Mouse (Mus musculus): ENCODE results near the gene Rap1gap.

Rap1gap gene

DNA sequence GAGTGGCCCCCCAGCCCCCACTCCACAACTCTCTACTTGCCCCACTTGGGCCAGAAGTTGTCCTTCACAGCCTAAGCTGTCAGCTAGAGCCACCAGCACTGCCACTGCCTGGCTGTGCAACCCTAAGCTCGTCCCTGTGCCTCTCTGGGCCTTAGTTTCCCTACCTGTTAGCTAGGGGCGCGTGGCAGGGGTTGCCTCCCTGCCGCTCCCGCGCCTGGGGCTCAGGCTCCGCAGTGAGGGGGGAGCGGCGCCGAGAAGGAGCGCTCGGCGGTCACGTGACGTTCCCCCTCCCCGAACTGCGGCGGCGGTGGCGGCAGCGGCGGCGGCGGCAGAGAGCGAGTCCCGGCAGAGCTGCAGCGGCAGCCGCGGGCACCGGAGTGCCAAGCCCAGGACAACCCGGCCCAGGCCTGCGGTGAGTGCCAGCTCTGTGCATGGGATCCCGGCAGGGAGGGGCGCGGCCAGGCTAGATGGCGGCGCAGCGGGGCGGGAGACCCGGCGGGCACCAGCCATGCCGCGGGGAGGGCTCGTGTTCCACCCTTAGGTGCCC, at the start of gene Rap1gap:
Gene Rap1gap, plus strand, starts transcription at position 294 of the 547 bp plus-strand sequence.
- ATAC-seq (ENCODE audit: insufficient number of reproducible peaks, low FRiP score, low TSS enrichment): 0 out of 2 replicates have a peak, but pooled peaks have one; percentile 8

DNA sequence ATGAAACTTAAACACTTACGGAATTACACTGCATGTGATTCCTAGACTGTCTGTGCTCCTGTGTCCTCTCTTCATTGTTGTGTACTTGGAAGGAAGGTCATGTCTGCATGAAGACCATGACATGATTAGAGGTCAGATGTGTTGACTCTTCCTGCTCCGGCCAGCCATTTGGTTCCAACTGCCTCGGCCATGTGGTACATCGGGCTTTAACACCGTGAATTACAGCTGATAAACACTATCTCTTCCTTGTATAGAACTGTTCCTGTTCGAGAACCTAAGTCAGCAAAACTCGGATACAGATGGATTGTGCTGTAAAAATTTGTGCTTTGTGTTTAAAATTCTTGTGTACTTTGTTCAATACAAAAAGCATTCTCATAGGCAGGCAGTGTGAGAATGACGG, 41.7 kb upstream of the Rap1gap start:
- ATAC-seq (ENCODE audit: insufficient number of reproducible peaks, low FRiP score, low TSS enrichment): no peak

DNA sequence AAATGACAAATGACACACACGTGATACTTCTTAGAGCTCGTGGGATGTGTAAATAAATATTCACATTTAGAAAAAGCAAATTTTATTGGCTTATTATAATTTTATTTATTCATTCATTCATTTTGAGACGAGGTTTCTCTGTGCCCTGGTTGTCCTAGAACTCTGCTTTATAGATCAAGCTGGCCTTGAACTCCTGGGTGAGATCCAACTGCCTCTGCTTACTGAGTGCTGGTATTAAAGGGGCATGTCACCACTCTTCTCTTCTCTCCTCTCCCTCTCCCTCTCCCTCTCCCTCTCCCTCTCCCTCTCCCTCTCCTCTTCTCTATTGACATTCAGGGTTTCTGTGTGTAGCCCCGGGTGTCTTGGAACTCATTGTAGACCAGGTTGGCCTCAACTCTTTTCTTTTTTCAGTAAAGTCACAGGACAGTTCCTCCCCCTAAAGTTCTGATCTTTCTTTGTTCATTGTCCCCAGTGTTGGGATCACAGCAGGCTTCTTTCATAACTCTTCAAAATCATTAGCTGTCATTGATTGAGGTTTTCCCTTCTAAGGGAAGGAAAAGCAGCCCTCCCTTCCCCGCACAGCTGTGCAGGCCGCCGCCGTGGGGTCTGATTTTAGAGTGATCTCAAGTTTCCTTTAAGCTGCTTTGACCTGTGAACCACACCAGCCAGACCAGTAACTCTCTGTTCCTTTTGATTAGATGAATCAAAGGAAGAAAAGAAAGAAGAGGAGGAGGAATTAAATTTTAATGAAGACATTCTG, 36.9 kb upstream of the Rap1gap start:
- no peak for ATAC-seq (ENCODE audit: insufficient number of reproducible peaks, low FRiP score, low TSS enrichment)

DNA sequence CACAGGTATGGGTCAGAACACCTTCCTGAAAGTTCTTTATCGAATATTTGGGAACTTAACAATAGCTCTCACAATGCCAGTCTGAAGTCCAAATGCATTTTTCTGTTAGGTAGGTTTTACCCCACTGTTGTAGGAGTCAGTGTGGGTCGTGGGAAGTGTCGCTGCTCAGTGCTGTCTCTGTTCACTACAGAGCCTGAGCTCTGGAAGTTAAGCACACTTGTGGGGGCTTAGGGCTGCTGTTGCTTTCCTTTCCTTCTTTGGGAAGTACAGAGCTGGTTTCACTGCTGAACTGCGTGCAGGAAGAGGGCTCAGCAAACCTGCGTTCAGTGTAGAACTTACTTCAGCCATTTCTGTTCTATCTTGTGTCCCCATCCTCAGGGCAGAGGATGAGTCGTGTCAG, 36.1 kb upstream of the Rap1gap start:
- no peak for ATAC-seq (ENCODE audit: insufficient number of reproducible peaks, low FRiP score, low TSS enrichment)

DNA sequence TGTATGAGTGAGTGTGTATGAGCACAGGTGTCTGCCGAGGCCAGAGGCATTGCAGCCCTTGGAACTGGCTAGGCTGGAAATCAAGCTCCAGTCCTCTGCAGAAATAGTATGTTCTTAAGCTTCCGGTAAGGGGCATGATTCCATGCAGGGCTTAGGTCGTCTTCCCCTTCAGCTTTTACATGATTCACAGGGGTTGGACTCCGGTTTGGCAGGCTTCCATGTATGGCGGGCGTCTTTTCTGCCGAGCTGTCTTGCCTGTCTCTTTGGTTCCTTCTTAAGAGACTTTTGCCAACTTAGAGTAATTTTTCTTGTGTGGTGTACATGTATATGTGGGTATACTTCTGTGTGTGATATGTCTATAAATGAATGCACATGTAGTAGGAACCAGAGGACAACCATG, 35.2 kb upstream of the Rap1gap start:
- ATAC-seq (ENCODE audit: insufficient number of reproducible peaks, low FRiP score, low TSS enrichment): no peak

DNA sequence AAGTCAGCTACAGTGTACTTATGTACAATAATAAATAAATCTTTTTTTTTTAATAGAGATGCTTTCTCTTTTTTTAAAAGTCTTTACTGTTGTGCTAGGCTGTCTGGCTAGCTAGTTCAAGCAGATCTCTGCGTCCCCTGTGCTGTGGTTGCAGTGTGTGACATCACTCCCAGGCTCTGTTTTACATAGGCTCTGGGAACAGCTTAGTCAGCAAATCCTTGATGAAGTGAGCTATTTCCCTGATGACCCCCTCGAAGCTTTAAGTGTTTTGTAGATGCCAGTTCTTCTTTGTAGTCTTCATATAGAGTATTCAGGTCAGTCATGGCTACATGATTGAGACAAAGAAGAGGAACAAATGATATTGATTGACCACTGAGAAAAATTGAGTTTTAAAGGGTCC, 34.4 kb upstream of the Rap1gap start:
- ATAC-seq (ENCODE audit: insufficient number of reproducible peaks, low FRiP score, low TSS enrichment): no peak

DNA sequence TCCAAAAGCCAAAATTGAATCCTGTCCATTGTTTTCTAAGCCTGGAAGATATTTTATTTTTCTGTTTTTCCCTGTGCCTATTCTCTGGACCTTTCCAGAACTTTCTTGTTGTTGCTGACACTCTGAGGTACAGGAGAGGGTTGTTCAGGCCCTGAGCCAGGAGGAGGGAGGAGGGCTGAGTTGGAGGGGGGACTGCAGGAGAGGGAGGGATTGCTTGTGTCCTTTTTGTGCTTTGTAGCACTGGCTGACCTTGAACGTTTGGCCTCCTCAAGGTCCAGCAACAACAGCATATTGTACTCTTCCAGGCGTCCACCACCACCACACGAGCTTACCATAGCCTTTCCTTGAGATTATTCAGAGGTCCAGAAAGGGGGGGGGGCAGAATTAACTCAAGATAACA, 32.9 kb upstream of the Rap1gap start:
- no peak for ATAC-seq (ENCODE audit: insufficient number of reproducible peaks, low FRiP score, low TSS enrichment)

DNA sequence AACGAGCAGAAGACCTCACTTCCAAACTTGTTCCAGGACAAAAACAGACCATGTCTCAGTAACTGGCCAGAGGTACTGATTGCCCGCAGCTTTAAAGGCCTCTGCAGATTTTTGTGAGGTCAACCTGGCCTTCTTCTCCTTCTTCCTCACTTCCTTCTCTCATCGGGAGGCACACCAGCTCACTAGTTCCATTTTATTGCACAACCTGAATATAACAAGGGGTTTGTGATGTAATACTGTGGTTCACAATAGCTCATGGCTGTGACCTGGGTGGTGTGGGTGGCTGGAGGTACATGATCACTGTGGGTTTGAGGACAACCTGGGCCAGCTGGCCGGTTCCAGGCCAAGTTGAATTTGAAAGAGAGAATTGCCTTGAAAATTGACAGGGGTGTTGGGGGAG, 31.1 kb upstream of the Rap1gap start:
- ATAC-seq (ENCODE audit: insufficient number of reproducible peaks, low FRiP score, low TSS enrichment): no peak

DNA sequence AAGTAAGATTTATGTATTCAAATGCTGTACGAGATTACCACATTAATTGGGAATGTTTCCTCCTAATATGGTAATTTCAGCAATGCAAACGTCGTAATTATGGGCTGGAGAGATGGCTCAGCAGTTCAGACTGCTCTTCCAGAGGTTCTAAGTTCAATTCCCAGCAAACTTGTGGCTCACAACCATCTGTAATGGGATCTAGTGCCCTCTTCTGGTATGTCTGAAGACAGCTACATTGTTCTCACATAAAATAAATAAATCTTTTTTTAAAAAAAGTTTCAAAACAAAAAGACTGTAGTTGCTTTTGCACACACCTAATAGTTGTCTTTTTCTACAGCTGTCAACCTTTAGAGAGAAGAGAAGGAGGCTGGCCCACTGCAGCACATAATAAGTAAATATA, 27.9 kb upstream of the Rap1gap start:
- ATAC-seq (ENCODE audit: insufficient number of reproducible peaks, low FRiP score, low TSS enrichment): no peak

DNA sequence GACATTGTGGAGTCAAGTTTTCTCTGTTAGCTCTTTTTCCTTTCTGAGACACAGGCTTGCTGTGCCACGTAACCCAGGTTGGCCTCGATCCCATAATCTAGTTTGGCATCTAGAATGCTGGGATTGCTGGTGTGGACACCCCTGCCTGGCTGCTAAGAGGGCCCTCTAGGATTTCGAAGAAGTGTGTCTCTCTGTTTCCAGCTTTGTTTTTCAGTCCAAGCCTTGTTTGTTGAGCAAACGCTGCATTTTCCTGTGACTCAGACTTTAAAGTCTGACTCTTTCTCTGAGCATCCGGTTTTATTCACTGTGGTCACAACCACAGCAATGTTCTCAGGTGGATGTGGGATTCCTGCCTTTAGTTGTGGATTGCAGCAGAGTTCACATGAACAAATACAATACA, 23.0 kb upstream of the Rap1gap start:
- ATAC-seq (ENCODE audit: insufficient number of reproducible peaks, low FRiP score, low TSS enrichment): no peak

DNA sequence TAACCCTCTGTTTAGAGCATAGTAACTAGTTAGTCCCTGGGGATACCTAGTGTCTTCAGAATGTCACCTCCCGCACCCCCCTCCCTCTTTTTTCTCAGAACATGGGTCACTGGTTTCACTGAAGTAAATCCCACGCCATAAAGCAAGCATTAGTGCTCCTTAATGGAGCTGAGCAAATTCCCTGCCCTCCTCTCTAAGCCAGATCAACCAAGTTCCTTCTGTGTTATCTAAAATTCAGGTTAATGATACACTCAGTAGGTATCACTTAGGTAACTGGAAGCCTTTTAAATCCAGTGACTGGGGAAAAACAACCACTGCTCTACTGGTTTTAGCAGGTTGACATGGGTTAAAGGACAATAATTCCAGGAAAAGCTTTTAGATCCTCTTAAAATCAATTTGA, 22.4 kb upstream of the Rap1gap start:
- ATAC-seq (ENCODE audit: insufficient number of reproducible peaks, low FRiP score, low TSS enrichment): no peak

DNA sequence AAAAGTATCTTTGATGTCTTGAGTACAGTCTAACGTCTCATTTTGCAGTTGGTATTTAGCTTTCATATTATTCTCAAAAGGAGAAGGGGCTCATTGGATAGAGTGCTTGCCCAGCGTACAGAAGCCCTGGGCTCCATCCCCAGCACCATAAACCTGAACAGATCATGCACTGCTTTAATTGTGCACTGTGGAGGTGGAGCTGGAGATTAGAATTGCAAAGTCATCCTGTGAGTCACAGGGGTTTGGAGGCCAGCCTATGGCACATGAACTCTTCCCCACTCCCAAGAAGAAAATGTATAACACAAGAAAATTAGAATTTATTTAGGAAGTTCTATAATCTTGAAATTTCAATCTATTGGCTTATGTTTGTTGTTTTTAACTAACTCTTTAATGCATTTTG, 21.1 kb upstream of the Rap1gap start:
- no peak for ATAC-seq (ENCODE audit: insufficient number of reproducible peaks, low FRiP score, low TSS enrichment)

DNA sequence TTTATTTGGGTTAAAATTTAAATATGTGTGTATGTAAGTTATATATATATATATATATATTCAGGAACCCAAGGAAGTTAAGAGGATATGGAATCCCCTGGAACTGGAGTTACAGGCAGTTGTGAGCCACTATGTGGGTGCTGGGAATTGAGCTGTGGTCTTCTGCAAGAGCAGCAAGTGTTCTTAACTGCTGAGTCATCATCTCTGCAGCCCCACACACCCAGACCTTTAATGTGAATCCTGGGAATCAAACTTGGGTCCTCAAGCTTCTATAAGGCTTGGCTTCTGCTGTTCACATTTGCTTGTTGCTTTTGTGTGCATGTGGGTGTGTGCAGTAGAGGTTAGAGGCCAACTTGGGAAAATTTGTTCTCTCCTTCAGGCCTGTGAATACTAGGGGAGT, 18.3 kb upstream of the Rap1gap start:
- no peak for ATAC-seq (ENCODE audit: insufficient number of reproducible peaks, low FRiP score, low TSS enrichment)

DNA sequence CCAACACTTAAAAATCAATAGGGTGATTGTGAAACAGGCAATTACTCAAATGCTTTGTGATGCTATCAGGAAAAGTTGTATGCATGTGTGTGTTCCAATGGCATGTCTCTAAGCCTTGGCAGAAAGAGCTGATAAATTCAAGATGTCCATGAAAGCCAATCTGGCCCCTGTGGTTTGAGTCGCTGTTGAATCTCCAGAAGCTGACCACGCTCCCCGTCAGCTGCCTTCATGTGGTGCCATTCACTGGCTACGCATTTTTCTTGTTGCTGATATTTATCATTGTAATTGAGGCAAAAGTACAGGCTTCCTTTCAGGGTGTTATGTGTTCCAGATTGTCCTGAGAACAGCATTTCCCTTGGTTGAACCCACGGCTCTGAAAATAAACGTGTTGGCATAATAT, 16.9 kb upstream of the Rap1gap start:
- ATAC-seq (ENCODE audit: insufficient number of reproducible peaks, low FRiP score, low TSS enrichment): no peak

DNA sequence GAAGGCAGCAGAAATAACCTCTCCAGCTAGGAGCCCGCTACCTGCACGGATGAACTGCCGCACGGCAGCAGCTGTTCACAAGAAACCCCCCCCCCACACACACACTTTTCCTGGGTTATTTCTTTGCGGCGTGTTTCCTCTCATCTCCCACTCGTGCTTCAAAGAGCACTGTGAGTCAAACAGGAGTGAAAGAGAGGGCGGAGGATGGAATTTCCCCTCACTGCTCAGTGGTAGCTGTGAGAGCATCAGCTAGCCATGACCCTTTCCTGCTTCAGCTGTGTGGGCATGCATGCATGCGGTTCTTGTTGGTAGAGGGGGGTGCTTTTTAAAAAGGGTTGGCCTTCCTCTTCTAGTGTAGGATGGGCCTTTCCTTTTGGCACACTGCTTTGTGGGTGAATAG, 16.3 kb upstream of the Rap1gap start:
- no peak for ATAC-seq (ENCODE audit: insufficient number of reproducible peaks, low FRiP score, low TSS enrichment)

DNA sequence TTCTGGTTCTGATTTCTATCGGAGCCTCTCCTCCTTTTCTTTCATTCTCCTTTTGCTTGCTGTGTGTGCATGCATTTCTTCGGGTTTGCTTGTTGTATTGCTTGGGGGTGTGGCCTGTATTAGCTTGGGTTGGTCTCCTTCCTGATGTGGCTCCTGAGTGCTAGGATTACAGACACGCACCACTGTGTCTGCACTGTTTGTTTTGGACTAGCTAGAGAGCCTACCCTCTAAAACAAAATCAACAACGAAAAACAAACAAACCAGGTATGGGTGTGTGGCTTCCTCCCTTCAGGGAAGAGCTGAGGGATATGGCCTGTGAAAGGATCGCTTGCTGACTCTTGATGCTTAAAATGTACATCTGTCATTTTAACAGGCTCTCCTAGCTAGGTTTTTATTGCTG, 13.6 kb upstream of the Rap1gap start:
- no peak for ATAC-seq (ENCODE audit: insufficient number of reproducible peaks, low FRiP score, low TSS enrichment)

DNA sequence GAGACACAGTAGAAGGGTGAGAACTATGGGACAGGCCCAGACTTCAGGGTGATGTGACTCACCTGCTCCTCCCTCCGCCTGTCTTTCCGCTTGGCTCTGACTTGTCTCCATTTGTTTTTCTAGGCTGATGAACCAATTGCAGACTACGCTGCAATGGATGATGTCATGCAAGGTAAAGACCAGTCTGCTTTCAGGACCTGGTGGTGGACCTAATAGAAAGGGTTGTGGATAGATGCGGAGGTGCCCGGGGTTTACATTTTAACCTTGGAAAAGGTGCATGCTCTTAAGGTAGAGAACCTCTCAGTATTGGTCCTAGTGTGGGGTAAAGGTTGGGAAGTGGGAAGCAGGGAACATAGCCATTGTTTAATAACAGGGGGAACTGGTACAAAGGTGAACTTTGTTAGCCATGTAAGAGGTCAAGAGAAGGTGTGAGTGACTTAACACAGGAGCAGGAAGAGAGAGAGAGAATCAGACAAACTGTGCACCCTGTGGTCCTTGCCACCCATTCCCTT, 11.6 kb upstream of the Rap1gap start:
- ATAC-seq (ENCODE audit: insufficient number of reproducible peaks, low FRiP score, low TSS enrichment): no peak

DNA sequence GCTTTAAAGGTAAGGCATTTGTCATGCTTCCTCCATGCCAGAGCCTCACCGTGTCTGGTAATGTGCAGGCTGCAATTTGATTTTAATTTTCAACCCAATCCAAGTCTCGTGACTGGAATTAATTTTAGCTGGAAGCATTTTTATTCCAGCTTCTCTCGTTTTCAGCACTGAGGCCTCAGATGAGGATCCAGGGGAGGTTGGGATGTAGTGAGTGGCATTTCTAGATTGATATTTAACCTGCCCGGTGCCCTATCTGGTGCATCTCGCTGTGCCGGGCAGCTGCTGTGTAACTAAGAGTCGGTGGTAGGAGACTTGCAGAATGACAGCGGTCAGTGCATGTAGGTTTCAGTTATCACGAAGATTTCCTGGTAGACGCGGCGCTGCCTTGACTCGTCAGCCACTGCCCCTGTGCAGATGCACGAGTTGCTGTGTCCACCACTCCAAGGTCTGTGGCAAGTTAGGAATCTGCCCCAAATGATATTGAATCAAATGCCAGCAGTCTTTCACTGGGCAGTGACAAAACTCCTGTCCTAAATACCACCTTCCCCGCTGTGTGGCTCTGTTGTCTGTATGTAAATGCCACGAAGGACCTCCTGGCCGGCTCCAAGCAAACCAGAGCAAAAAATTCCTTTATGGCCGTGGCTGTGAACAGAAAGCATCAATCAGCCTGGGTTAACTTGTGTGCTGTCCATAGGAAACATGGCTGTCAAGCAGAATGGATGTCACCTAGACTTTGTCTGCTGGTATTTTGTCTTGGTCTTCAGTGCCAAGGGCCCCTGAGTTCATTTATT, 9.1 kb upstream of the Rap1gap start:
- ATAC-seq (ENCODE audit: insufficient number of reproducible peaks, low FRiP score, low TSS enrichment): no peak

DNA sequence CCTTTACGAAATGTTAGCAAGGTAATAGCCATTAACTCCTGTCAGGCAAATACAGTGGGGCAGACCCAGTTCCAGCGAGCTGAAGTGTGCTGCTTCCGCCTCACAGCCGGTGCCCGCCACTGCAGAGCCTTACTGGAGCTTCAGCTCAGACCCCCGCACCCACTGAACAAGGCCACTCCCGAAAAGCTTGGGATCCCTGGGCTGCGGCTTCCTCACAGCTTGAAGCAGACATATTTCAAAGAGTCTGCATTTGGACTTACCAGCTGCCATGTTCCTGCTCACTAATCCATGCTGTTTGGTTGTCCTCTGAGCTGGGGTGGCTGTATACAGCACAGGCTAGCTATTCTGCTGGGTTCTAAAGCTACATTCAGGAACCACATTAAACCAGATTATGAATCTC, 6.9 kb upstream of the Rap1gap start:
- no peak for ATAC-seq (ENCODE audit: insufficient number of reproducible peaks, low FRiP score, low TSS enrichment)

DNA sequence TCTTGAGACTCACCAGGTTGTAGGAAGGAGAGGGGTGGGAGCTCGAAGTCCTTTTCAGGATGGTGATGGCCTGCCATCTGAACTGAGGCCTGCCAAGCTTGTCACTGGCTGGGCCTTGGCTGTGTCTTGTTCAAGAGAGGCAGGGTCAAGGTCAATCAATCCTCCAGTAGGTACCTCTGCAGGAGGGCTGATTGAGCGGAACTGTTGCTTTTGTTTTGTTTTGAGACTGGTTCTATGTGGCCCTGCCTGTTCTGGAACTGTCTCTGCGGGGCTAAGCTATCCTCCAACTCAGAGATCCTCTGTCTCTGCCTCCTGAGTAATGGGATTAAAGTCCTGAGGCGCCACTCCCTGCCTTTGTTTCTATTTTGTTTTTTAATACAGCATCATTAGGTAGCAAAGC, 5.0 kb upstream of the Rap1gap start:
- no peak for ATAC-seq (ENCODE audit: insufficient number of reproducible peaks, low FRiP score, low TSS enrichment)

DNA sequence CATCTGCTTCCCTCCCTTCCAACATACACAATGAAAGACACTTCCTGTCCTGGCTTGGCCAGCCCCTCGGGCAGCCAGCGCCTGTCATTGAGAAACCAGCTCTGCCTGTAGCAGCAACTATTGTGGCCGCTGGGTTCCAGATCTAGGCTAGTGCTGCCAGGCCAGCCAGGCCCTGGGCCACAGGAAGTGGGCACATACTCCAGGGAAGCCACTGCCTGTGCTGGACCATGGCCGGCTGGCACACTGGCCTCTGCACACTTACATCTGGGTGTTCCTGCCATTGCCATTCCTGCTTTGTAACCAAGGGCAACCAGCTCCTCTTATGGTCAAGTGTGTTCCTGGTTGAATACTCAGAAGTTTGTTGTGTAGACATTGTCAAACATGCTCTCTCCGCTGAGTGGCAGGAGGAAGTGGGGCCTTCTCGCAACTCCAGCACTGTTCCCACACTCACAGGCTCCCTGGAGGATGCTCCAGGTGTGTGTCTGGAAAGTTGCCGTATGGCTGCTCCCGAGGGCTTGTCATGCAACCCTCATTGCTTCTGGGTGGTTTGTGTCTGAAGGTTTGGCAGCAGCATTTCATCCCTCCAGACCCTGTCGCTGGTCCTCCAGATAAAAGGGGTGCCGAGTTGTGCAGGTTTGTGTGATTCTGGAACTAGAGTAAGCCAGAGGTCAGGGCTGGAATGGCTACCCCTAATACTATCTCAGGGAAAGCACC, 4.0 kb upstream of the Rap1gap start:
- no peak for ATAC-seq (ENCODE audit: insufficient number of reproducible peaks, low FRiP score, low TSS enrichment)

Measured in cerebellum, adult (tissue).